Mouse (Mus musculus) adrenal gland, postnatal 14 days (tissue): ENCODE data around the gene Calr3. TPM values are rescaled to one million over a fixed set of nuclear protein-coding genes. Genes with fewer than 3 reads are reported as not detected.

ENCODE experiments used
- DNase-seq: peaks from one replicate; pipeline ENCODE4 v3.0.0; 2021; ENCODE audit warnings: mixed read lengths
- total RNA-seq: library from RNA; stranded (reverse); gene quantifications from 2 replicates; pipeline ENCODE4 v1.2.3, GENCODE M21; 2021

The Calr3 gene
- total RNA-seq, 1 experiment from 2014 or later, result 3.1 TPM

DNA sequence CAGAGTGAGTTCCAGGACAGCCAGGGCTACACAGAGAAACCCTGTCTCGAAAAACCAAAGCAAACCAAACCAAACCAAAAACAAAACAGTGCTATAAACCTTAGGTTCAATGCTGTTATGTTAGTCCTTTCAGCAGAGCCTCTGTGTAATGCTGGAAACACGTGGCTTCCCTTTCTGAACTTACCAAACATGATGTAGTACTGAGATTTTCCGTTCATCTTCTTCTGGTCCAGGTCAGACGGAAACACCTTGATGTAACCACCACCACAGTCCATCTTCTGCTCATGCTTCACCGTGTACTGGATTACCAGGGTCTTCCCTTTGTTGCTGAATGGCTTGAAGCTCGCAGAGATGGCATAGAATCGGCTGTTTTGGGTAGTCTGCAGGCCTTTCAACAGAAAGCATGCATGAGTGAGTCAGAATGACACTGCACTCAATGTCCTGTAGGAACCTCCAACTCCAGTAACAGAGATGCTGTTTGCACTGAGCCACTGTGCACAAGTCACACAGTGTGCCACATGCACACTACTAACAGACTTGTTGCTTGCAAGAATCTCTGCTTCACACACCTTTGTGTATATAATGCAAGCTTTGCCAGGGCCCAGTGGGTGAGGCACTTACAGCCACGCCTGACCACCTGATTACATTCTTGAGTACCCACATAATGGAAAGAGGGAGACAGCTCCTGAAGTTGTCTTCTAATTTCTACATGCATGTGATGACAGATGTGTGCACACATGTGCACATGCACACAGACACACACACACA is 5.2 kb downstream of the Calr3 start:
- DNase-seq, result no peak

DNA sequence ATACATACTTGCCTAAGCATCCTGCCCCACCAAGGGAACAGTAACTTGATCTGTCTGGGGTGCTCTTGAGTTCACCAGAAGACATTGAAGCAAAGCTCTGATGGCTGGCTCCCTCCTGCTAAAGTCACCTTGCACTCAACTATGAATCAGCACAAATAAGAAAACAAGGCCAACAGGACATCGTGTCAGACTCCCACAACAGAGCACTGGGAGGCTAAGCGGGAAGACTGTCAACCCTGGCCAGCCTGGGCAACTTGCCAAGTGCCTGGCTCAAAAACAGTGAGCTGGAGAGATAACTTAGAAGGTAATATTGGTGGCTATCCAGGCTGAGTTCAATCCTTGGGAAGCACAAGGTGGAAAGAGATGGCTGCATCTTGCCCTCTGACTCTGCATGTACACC is 8.7 kb downstream of the Calr3 start:
- DNase-seq, result peak; percentile 92

DNA sequence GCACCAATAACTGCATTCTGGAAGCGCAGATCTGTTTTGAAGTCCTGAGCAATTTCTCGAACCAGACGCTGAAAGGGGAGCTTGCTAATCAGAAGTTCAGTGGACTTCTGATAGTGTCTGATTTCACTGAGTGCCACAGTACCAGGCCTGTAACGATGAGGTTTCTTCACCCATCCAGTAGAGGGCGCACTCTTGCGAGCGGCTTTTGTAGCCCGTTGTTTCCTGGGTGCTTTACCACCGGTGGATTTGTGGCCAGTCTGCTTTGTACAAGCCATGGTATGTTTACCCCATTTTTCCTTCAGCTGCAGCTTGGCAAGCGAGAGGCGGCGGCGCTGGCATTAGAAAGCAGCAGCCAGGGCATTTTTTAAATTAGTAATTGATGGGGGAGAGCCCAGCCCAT is 14.0 kb downstream of the Calr3 start:
- DNase-seq, result peak; percentile 59

DNA sequence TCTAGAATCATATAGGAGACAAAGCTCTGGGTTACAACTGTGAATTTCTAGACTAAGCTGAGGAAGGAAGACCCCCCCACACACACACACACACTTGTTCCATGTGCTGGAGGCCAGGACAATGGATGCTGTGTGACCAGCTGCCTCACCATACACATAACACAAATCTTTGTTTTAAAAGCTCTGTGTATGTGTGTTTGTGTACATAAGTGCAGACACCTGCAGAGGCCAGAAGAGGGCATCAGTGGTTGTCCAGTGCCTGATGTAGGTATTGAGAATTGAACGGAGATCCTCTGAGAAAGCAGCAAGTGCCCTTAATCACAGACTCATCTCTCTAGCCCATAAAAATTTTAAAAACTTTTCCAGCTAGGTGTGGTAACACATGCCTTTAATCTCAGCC is 20.7 kb downstream of the Calr3 start:
- no peak for DNase-seq

DNA sequence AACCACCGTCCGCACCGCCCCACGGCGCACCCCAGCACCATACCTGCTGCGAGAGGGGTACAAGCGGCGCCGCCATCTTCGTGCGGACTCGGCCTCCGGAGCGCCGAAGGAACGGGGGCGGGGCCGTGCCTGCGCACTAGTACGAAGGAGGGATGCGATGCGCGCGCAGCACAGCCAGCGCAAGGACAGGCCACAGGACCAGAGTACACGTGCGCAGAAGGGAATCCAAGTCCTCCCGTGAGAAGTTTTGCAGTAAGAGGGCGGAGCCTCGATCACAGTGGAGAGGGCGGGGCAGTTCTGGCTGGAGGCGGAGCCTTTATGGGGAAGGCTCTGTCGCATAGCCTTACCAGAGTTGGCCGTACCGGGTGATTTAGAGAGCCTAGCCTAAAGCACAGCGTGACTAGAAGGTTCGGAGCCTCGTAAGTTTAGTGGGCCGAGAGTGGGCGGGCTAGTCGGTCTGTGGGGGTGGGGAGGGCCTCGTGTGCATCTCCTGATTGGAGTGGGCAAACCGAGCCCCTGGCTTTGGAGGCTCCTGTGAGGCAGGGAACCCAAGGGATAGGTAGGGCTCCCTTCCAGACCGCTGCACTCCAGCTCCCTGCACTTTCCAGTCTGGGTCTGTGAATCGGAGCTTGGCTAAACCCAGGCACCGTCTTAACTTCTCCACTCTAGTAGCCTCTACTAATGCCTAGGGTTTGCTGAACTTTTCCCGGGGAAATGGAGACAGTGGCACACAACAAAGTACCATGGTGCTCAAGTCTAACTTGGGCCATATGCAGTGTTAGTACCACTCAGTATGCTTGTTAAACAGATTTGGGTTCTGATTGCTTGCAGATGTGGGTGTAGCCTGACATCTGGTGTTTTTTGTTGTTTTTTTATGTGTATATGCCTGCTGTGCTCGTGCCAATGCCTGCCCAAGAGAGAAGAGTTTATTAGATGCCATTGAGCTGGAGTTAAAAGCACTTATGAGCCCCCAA is 22.0 kb downstream of the Calr3 start, which contains the start of gene Eps15l1:
Eps15l1 (minus strand) TSS at position 99 of the 974 bp plus-strand sequence.
- peak; percentile 99 for DNase-seq

DNA sequence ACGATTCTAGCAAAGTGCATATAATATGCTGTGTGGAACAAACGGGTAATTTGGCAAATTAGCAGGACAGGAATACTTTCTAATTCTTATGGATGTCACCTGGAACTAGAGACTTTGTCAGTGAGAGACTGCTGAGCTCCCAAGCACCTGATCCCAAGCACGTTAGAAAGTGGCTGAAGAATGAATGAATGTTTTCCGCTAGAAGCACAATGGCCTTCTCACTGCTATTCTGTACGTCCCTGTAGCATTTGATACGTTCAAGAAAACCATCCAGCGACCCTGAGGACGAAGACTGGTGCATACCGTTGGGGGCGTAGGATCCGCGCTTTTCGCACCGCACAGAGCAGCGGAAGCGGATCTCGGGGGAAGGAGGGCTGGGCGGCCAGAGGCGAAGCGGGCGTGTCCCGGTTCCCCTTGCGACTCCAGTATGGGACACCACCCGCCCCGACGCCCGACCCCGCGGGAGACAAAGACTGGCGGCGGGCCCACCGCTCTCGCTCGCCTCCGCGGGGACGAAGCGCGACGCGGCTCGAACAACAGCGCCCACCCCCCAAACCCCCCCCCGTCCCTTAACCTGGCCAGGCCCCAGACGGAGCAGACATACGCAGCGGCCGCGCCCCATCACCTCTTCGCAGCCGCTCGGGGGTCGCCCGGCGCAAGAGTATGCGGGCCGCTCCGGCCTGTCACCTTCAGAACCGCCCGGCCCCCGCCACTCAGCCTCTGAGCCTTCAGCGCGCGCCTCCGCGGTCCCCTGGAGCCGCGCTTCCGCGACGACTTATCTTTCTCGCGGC is 22.9 kb downstream of the Calr3 start:
- peak; percentile 64 for DNase-seq

DNA sequence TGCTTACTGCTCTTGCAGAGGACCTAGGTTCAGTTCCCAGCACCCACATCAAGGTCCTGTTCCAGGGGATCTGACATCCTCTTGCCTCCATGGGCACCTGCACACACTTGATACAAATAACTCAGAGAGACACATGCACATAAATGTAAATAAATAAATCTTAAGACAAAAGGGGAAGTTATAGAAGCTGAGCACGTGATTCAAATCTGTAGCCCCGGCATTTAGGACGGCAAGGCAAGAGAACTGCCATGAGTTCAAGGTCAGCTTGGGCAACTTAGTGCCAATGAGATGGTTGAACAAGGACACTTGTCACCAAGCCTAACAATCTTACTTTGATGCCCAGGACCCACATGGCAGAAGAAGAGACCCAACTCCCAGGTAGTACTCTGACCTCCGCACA is 25.6 kb downstream of the Calr3 start:
- DNase-seq, result no peak

DNA sequence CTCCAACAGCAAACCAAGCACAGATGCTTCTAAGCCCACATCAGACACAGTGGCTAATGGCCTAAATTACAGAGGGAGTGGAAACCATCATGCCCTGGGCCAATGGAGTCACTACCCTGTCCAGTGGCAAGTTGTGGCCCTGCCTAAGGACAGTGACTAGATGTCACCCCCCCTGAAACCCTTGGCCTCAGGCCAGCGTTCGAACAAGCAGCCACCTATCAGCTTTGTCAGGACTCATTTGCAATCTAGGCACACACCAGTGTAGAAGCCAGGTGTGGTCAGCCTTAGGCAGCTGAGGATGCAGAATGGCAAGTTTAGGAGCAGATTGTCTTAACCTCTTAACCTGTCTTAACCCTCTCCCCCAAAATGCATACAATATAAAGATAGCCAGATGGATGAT is 28.4 kb downstream of the Calr3 start:
- peak; percentile 39 for DNase-seq

DNA sequence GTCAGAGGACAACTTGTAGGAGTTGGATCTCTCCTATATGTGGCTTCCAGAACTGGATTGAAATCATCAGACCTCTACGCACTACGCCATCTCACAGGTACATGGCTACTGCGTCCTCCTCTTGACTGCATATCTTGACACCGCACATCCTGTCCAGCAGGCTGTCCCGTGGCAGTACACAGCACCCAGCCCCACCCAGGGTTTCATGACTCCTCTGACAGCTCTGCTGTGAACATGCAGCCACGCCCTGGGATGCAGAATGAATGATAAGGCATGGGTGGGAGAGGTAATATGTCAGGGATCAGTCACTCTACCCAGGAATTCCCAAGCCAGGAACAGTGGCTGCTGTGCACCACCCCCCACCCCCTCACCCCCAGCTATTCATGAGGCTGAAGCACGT is 29.8 kb downstream of the Calr3 start:
- no peak for DNase-seq

DNA sequence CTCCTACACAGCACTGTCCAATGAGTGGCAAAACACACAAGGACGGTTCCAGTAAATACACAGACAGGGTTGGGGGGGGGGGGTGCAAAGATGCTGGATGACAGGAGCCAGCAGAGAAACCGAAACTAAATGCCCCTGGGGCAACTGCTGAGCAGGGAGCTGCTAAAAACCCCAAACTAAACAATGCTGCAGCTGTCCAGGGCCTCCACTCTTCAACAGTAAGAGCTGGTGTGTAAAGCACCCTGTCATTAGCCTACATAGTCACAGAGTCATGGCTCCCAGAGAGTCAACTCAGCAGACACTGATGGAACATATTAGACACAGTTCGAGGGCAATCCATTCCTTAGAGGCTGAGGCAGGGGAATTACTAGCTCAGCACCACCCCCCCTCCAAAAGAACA is 34.2 kb downstream of the Calr3 start:
- DNase-seq, result peak; percentile 23

DNA sequence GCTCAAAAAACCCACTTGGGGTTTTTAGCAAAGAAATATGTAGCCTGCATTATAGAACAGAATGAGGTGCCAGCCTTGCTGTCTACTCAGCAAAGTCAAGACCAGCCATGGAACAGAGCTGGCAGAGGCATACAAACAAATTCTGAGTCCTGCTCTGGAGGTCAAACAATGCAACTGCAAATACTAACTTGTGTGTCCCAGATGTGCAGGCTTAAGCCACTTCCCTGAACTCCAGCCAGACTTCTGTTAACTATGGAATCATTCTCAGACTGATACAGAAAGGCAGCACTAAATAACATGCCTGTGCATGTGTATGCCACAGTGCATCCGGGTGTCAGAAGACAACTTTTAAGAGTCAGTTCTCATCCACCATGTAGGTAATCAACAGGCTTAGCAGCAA is 35.8 kb downstream of the Calr3 start:
- DNase-seq, result no peak

DNA sequence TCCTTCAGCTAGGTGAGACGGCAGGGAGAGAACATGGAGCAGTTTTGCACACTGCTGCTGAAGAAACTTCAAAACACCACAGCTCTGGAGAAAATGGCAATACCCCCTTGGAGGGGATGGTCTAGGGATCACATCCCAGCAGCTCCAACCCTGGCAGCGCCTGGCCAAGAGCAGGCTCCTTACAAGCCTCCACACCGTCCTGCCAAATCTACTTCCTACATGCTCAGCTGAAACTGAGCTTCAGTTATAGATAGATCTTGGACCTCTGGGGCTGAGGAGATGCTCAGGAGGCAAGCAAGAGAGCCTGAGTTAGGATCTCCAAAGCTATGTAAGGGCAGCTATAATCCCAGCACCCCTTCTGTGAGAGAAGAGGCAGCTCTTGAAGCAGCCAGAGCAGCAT is 40.7 kb downstream of the Calr3 start:
- DNase-seq, result no peak

DNA sequence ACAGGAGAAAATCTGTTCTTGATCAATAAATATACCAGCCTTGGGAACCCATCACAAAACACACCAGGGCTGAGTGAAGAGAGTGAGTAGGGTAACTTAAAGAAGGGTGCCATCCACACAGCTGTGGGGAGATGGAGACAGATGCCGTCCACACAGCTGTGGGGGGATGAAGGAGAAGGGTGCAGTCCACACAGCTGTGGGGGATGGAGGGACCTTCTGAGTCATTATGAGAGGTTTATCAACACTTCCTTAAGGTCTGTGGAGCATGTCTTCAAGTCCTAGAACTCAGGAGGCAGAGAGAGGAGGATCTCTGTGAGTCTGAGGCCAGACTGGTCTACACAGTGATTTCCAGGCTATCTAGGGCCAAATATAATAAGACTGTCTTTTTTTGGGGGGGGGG is 42.3 kb downstream of the Calr3 start:
- DNase-seq, result no peak

DNA sequence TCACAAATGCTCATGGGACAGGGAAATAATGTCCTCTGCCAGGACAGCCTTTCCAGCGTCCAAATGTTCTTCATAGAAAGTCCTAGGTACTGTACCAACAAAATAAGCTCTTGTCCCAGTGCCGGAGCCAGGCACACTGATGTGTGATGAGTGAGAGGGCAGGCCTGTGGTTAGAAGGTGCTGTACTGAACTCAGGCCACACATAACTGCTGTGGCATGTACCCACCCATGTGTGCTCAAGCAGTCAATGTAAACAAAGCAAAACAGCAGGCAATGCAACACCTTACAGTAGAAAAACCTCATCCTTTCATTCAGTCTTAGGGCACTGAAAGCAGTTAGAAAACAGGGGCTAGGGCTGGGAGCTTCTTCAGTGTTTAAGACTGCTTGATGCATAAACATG is 57.9 kb downstream of the Calr3 start:
- DNase-seq, result no peak

DNA sequence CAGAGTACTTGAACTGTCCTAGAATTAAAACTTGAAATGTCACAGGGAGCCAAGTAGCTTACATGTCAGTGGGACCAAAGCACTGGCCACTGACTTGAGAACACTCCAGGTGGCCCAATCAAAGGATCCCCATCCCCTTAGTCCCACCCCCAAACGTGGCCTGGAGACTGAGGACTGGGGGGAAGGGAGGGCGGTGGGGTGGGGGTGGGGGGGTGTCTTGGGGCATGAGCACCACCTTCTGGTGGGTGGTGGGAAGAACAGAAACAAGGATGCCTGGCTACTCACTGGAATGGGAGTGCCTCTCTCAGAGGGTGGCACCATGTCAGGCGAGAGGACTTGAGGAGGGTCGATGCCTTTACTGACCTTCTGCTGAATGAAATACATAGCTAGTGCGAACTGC is 61.3 kb downstream of the Calr3 start:
- peak; percentile 43 for DNase-seq

DNA sequence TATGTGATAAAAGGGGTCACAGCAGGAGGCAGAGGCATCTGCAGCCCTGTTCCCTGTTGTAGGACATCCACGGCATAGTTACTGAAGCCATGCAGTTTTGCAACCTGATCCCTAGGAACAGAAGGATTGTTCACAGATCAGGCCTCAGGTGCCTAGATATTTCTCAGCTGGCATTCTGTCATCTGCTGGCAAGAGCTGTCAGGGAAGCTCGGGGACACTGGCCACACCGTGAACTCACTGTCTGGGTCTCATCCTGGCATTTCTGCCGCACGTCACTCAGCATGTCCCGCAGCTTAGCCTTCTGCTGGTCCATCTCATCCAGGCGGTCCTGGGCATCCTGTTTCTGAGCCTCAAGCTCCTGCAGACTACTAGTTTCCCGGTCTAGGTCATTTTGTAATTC is 63.0 kb downstream of the Calr3 start:
- no peak for DNase-seq

DNA sequence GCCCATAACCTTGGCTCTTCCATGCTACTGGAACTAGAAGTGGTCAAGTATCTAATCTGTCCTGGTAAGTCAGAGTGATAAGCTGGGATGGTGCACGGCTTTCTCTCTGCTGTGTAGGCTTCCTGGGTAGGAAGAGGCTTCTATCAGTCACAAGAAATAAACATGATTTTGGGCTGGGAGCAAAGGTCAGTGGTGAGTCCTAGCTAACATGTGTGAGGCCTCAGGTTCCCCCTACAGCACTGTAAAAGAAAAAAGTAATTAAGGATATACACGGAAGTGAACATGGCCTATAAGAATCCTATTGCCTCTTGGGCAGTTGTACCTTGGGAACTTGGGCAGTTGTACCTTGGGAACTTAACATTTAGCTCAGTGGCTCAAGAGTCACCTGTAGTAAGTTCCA is 66.8 kb downstream of the Calr3 start:
- DNase-seq, result no peak

DNA sequence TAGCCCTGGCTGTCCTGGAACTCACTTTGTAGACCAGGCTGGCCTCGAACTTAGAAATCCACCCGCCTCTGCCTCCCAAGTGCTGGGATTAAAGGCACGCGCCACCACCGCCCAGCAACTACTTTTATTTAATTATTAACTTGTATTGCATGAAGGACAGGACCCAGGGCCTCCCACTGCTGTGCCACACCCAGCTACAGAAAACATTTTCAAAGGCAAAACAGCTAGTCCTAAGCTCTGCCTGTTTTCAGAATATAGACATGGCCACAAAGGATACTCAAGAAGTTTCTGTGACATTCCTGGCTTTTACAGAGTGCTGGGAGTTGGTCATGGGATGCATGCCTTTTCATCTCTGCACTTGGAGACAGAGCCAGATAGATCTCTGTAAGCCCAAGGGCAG is 67.4 kb downstream of the Calr3 start:
- no peak for DNase-seq

DNA sequence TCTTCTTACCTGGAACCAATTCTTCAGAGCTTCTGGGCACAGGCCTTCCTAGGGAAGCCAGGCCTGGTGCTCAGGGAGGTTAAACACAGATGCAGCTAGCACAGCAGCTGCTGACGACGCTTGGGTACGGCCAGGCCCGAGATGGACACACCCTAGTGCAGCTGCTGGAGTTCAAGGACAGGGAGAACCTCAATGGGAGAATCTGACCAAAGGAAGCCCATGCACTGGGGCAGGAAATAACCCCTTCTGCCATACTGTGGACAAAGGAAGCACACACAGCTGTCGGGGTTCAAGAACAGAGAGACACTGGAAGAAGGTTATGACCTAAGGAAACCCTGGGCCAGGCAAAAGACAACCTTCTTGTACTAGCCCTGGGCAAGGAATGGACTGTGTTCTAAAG is 68.5 kb downstream of the Calr3 start:
- DNase-seq, result no peak
